Mouse (Mus musculus) gastrocnemius, adult 8-10 months (tissue): ENCODE results near the gene Trim72. TPM values are rescaled to one million over a fixed set of nuclear protein-coding genes. Genes with fewer than 3 reads are reported as not detected.

Source experiments
- DNase-seq, 2 experiments: peaks; one replicate each; pipeline ENCODE4 v3.0.0; 2022; ENCODE audit warnings: low spot score in 2 of 2
- total RNA-seq, 4 experiments: library from RNA; stranded (reverse); gene quantifications; 2 replicates each; pipeline ENCODE4 v1.2.4; 2022

Trim72 gene
- total RNA-seq, 4 experiments from 2014 or later = 204 to 246 (median 223) TPM

DNA sequence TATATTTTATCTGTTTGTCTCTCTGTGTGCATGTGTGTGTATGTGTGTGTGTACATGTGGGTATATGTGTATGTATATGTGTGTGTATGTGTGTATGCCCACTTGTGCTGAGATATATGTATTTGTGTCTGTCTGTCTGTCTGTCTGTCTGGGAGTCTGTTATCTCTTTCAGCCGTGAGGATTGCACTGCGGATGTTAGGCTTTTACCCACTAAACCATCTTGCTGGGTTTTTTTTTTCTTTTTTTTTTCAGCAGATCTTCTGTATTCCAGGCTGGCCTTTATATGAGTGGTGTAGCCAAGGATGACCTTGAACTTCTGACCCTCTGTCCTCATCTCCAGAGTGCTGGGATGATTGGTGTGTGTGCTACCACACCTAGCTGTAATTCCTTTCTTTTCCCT lies 45.5 kb downstream of the Trim72 start:
- DNase-seq = no peak

DNA sequence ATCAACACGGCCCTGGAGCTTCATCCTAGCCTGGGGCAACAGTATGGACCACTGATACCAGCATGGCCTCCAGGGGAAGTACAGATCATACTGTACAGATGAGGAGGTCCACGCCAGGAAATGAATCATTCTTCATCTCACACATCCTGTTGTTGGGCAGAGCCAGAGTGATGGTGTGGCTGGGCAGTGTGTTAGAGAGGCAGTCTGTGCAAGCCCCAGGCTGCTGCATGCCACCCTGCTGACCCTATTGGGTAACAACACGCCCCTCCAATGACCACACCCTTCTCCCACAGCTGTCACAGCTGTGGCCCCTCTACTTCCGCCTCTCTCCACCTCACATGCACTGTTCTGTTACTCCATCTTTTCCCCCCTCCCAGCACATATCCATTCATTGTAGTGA lies 47.0 kb downstream of the Trim72 start:
- DNase-seq = no peak

DNA sequence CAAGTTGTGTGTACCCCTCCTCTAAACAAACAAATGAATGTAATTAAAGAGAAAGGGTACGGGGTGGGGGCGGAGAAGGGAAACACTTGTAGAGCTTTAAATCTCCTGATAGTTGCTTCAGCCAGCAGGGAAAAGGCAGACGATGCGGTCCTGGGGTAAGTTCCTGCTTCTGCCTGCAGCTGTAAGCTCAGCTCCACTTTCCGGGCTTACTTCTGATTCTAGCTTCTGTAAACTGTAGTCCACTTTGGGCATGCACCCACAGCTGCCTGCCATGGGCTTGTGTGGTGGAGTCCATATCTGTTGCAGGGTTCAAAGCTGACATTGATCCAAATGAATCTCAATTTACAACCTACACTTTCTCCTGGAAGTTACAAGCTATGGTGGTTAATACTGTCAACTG lies 49.3 kb downstream of the Trim72 start:
- no peak for DNase-seq

DNA sequence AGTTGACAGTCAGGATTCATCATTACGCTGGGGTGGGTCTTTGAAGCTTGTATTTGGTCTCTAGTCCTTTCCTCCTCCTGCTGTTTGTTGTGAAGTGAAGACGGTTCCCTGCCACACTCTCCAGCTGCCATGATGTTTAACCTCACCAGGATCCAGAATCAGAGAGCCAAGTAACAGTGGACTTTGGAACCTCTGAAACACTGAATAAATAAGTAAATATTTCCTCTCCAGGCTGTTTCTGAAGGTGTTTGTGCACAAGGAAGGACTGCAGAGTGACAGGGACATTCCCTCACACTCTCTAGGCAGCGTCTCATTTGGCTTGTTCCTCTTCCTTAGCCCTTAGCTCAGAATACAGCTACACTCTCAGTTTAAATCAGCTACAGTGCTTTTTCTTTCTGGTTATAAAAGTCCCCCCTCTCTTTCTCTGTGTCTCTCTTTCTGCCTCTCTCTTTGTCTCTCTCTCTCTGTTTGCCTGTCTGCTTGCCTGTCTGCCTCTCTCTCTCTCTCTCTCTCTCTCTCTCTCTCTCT lies 53.2 kb downstream of the Trim72 start:
- DNase-seq = no peak

DNA sequence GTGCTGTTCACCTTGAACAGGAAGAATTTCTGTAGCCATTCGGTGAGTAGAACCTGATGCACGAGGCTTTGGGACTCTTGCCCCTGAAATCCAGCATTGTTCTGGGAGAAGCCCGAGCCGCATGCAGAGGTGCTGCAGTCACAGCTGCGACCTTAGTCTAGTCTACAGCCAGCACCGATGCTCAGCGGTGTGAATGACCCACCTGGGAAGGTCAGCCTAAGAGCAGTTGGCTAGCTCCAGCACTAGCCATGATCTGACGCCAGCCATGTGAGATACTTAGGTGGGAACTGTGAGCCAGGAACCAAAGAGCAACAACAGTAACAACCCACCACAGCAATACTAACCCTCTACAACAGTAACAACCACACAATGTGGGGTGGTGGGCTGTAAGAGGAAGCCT lies 54.1 kb downstream of the Trim72 start:
- DNase-seq = no peak

DNA sequence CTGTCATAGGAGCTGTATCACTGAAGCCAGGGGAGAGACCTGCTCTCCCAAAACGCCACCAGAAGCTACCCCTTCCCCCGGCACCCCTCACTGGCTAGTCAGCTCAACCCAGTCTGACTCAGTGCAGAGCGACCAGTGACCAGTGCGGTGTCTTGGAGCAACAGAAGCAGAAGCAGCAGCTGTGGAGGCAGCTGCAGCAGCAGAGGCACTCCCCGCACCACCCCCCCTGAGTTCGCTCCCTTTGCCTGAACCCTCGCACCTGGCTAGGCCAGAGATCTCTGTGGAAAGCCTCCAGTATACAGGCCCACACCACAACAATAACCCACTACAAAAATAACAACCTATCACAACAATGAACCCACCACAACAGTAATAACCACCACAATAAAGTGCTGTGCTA lies 54.8 kb downstream of the Trim72 start:
- no peak for DNase-seq

DNA sequence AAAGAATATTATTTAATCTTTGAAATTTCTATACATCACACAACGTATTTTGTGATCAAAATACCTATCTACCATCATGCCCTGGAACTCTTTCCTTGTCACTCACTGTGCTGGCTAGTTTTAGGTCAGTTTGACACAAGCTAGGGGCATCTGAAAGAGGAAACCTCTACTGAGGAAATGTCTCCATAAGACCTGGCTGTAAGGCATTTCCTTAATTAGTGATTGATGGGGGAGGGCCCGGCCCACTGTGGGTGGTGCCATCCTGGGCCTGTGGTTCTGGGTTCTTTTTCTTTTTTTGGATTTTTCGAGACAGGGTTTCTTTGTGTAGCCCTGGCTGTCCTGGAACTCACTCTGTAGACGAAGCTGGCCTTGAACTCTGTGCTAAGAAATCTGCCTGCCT lies 55.3 kb downstream of the Trim72 start:
- no peak for DNase-seq

Other genes starting within 250 kb of the Trim72 start
- gene Orai3, start 234.1 kb upstream of the Trim72 start, total RNA-seq = 10 to 100 TPM; 12.2 to 13.6 (median 12.9) TPM
- 10 to 100 TPM; 16.4 to 22.8 (median 18.6) TPM for gene Setd1a, start 227.3 kb upstream of the Trim72 start, total RNA-seq
- gene Gm49388, start 218.3 kb upstream of the Trim72 start, total RNA-seq = 1 to 10 TPM; 1.6 to 2.3 (median 2.1) TPM
- gene Hsd3b7, start 203.3 kb upstream of the Trim72 start, total RNA-seq = 1 to 10 TPM; 1.5 to 4.2 (median 1.9) TPM
- gene Stx4a, start 179.7 kb upstream of the Trim72 start, total RNA-seq = 10 to 100 TPM; 44.5 to 64.1 (median 50.8) TPM
- 1 to 10 TPM in 1 of 4 experiments, under 1 TPM in 3; 0.53 to 1.0 (median 0.75) TPM for gene Stx1b, start 179.4 kb upstream of the Trim72 start, total RNA-seq
- 10 to 100 TPM; 12.2 to 14.5 (median 14.0) TPM for gene Zfp646, start 127.7 kb upstream of the Trim72 start, total RNA-seq
- 1 to 10 TPM; 3.1 to 4.6 (median 4.5) TPM for gene Zfp668, start 127.1 kb upstream of the Trim72 start, total RNA-seq
- gene Prss53, start 113.0 kb upstream of the Trim72 start, total RNA-seq = 1 to 10 TPM; 1.5 to 1.8 (median 1.7) TPM
- gene Gm21974, start 108.5 kb upstream of the Trim72 start, total RNA-seq = not detected
- 1 to 10 TPM; 5.3 to 9.9 (median 8.6) TPM for gene Vkorc1, start 108.3 kb upstream of the Trim72 start, total RNA-seq
- 100 to 1,000 TPM; 163 to 190 (median 180) TPM for gene Bckdk, start 99.9 kb upstream of the Trim72 start, total RNA-seq
- 10 to 100 TPM; 20.8 to 30.8 (median 23.0) TPM for gene Kat8, start 91.4 kb upstream of the Trim72 start, total RNA-seq
- not detected for gene Prss8, start 73.8 kb upstream of the Trim72 start, total RNA-seq
- gene Prss36, start 57.2 kb upstream of the Trim72 start, total RNA-seq = 1 to 10 TPM; 5.7 to 8.9 (median 7.9) TPM
- 10 to 100 TPM; 52.0 to 94.3 (median 70.5) TPM for gene Fus, start 36.5 kb upstream of the Trim72 start, total RNA-seq
- gene Pycard, start 10.1 kb upstream of the Trim72 start, total RNA-seq = under 1 TPM in 3 of 4 experiments, not detected in 1; 0.21 to 0.75 (median 0.43) TPM
- 1 to 10 TPM in 2 of 4 experiments, under 1 TPM in 2; 0.60 to 3.1 (median 1.1) TPM for gene Itgam, start 58.7 kb downstream of the Trim72 start, total RNA-seq
- gene Gm49368, start 58.7 kb downstream of the Trim72 start, total RNA-seq = not detected
- under 1 TPM in 2 of 4 experiments, not detected in 2; 0.07 to 0.18 TPM for gene Itgax, start 125.6 kb downstream of the Trim72 start, total RNA-seq
- under 1 TPM in 1 of 4 experiments, not detected in 3; 0.10 TPM for gene Itgad, start 150.4 kb downstream of the Trim72 start, total RNA-seq
- 1,000 to 10,000 TPM; 1,058 to 1,573 (median 1,397) TPM for gene Cox6a2, start 202.4 kb downstream of the Trim72 start, total RNA-seq
- 10 to 100 TPM in 1 of 4 experiments, 1 to 10 TPM in 3; 7.3 to 11.0 (median 8.7) TPM for gene Armc5, start 233.4 kb downstream of the Trim72 start, total RNA-seq
- 1 to 10 TPM; 1.7 to 3.0 (median 1.9) TPM for gene 9130023H24Rik, start 234.1 kb downstream of the Trim72 start, total RNA-seq
- 1 to 10 TPM; 3.3 to 4.1 (median 3.6) TPM for gene Tgfb1i1, start 242.9 kb downstream of the Trim72 start, total RNA-seq